Mouse (Mus musculus) G1E (cell line): ENCODE measurements around the gene Olfr98.

ENCODE experiments used
- CTCF ChIP-seq: IDR thresholded peaks from 2 replicates; pipeline ENCODE4 v1.5.1; 2012; ENCODE audit warnings: low read depth, low read length, inconsistent platforms, mixed read lengths
- GATA1 ChIP-seq: IDR thresholded peaks from 2 replicates; pipeline ENCODE4 v1.6.1; 2012; ENCODE audit warnings: borderline replicate concordance, low read length, inconsistent platforms, mixed read lengths
- GATA2 ChIP-seq: IDR thresholded peaks from 2 replicates; pipeline ENCODE4 v1.6.1; 2012; ENCODE audit warnings: low read depth, low read length, inconsistent platforms, borderline replicate concordance
- POLR2AphosphoS5 ChIP-seq: IDR thresholded peaks from 2 replicates; pipeline ENCODE4 v1.6.1; 2012; ENCODE audit warnings: low read depth, low read length, inconsistent platforms; ENCODE audit not compliant: insufficient replicate concordance
- TAL1 ChIP-seq: conservative IDR thresholded peaks from 2 replicates; pipeline ENCODE4 v1.6.1; 2012; ENCODE audit warnings: low read depth, low read length, inconsistent platforms, mixed read lengths

DNA sequence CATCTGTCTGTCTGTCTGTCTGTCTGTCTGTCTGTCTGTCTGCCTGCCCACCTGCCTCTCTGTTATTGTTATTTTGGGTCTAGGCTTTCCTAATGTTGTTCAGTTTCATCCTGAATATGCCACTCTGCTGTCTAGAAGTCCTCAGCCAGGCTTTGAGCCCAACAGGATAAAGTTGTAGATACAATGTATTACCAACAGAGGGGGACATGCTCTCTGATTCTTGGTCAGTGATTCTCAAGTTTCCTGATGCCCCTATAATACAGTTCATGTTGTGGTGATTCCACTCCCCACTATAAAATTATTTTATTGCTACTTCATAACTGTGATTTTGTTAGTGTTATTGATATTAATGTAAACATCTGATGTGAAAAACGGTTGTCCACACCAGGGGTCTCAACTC is 41.7 kb downstream of the Olfr98 start:
- no peak for TF ChIP-seq CTCF
- TF ChIP-seq TAL1, result no peak
- no peak for TF ChIP-seq GATA1
- TF ChIP-seq POLR2AphosphoS5, result no peak
- no peak for TF ChIP-seq GATA2
